Comparison of ENCODE assay signal across 11 mouse cellular contexts in the genomic region with DNA sequence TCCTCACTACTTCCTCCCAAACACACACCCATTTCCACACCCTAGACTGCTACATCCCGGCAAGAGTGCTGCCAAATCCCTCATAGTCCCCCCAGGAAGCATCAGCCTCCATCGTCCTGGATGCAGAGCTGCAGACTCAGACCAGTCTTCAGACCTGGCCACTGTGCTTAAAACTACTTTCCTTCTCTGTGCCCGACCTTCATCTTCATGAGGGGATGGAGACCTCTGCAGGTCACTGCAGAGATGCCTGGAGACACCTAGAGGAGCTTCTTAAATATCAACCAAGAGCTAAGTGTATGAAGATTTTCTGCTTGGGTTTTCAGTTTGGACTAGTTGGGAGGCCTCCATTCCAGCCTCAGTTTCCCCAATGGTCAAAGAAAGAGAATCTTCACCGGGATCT. TPM values are rescaled to one million over a fixed set of nuclear protein-coding genes. Genes with fewer than 3 reads are reported as not detected.
DNase-seq lines count a peak whose midpoint lies in the region; ATAC-seq and TF ChIP-seq lines count a peak whose summit lies in the region.
"Had no signal": no experiment of that assay in that cellular context is flagged by ENCODE, and none has a peak within 500 bp of the region (broad histone marks: within the 10 kb centered on the region; RNA-seq: fewer than 3 reads in every experiment).

No protein-coding gene starts in this region.

- DNase-seq in embryo, embryonic 10.5 days (ENCODE audit: low spot score): peak; percentile 9
- DNase-seq in embryo, embryonic 9.5 days (ENCODE audit: extremely low spot score): no peak
- peak; percentile 25 to 40 for DNase-seq in lung, adult 18-20 months
- DNase-seq in lung, postnatal 14 days: no peak
- DNase-seq in stomach, postnatal 0 days (ENCODE audit: low spot score): no peak
- DNase-seq in left cerebral cortex, postnatal 14 days (ENCODE audit: low spot score in 2 of 2): no peak

- H3K9ac ChIP-seq in stomach, postnatal 0 days (ENCODE audit: low read length): no peak overlapping the region
- H3K9ac ChIP-seq in hindbrain, embryonic 16.5 days (ENCODE audit: low read depth, low read length): no peak overlapping the region
- H3K9ac ChIP-seq: embryonic facial prominence, embryonic 13.5 days; hindbrain, embryonic 14.5 days had no signal

- H3K4me3 ChIP-seq in cortical plate, adult 2 months (ENCODE audit: insufficient read depth, low read length): no peak overlapping the region
- no peak overlapping the region for H3K4me3 ChIP-seq in stomach, postnatal 0 days (ENCODE audit: low read depth, low read length)
- no peak overlapping the region for H3K4me3 ChIP-seq in hindbrain, embryonic 16.5 days (ENCODE audit: low read length)
- H3K4me3 ChIP-seq: embryonic facial prominence, embryonic 13.5 days had no signal

- TF ChIP-seq POLR2A in cortical plate, adult 2 months (IDR thresholded peaks at IDR 0.05; ENCODE audit: extremely low read depth, insufficient read depth, low read length): no peak

- H3K27ac ChIP-seq in cortical plate, adult 2 months (ENCODE audit: insufficient read depth, low read length): no peak overlapping the region
- no peak overlapping the region for H3K27ac ChIP-seq in stomach, postnatal 0 days (replicated peaks)
- no peak overlapping the region for H3K27ac ChIP-seq in hindbrain, embryonic 16.5 days (ENCODE audit: low read depth, low read length)
- H3K27ac ChIP-seq: embryonic facial prominence, embryonic 13.5 days; hindbrain, embryonic 14.5 days had no signal

- intact Hi-C loops in left cerebral cortex, postnatal 14 days (cut with DNase I): no loop called here

- peak; percentile 47 for TF ChIP-seq CTCF in cortical plate, adult 2 months (IDR thresholded peaks at IDR 0.05; ENCODE audit: extremely low read depth, insufficient read depth, low read length)
- peak; percentile 65 for TF ChIP-seq CTCF in stomach, postnatal 0 days (IDR thresholded peaks at IDR 0.05; ENCODE audit: low read depth)

- no peak overlapping the region for H3K4me2 ChIP-seq in stomach, postnatal 0 days (replicated peaks; ENCODE audit: low read depth)
- no peak overlapping the region for H3K4me2 ChIP-seq in hindbrain, embryonic 16.5 days (ENCODE audit: low read length)
- H3K4me2 ChIP-seq: embryonic facial prominence, embryonic 13.5 days; hindbrain, embryonic 14.5 days had no signal

- 44% methylated on average over 4 of the region's 4 CpGs for WGBS in stomach, postnatal 0 days
- 58% methylated on average over 4 of the region's 4 CpGs for WGBS in hindbrain, embryonic 16.5 days

- ATAC-seq in stomach, postnatal 0 days (ENCODE audit: low FRiP score, low TSS enrichment): no peak
- ATAC-seq in hindbrain, embryonic 16.5 days: no peak

- H3K4me1 ChIP-seq in cortical plate, adult 2 months (ENCODE audit: control insufficient read depth, insufficient read depth, low read length): no peaks in the 10 kb centered on the region
- no peaks in the 10 kb centered on the region for H3K4me1 ChIP-seq in stomach, postnatal 0 days (replicated peaks; ENCODE audit: control insufficient read depth, insufficient read depth)
- no peaks in the 10 kb centered on the region for H3K4me1 ChIP-seq in hindbrain, embryonic 16.5 days (ENCODE audit: control insufficient read depth, insufficient read depth, low read depth, low read length)
- H3K4me1 ChIP-seq: embryonic facial prominence, embryonic 13.5 days had no signal

- no peaks in the 10 kb centered on the region for H3K27me3 ChIP-seq in stomach, postnatal 0 days (ENCODE audit: control insufficient read depth, insufficient read depth, low read length)
- H3K27me3 ChIP-seq in hindbrain, embryonic 16.5 days (replicated peaks; ENCODE audit: control insufficient read depth, insufficient read depth, low read length): no peaks in the 10 kb centered on the region
- H3K27me3 ChIP-seq: embryonic facial prominence, embryonic 13.5 days had no signal

- H3K36me3 ChIP-seq in stomach, postnatal 0 days (ENCODE audit: control insufficient read depth, insufficient read depth, low read length): no peaks in the 10 kb centered on the region
- H3K36me3 ChIP-seq in hindbrain, embryonic 16.5 days (ENCODE audit: control insufficient read depth, insufficient read depth, low read length): no peaks in the 10 kb centered on the region
- H3K36me3 ChIP-seq: embryonic facial prominence, embryonic 13.5 days had no signal

- H3K9me3 ChIP-seq in stomach, postnatal 0 days (ENCODE audit: control insufficient read depth, low read length): no peaks in the 10 kb centered on the region
- no peaks in the 10 kb centered on the region for H3K9me3 ChIP-seq in hindbrain, embryonic 16.5 days (ENCODE audit: control insufficient read depth, low read length)
- H3K9me3 ChIP-seq: embryonic facial prominence, embryonic 13.5 days had no signal

- no peak for TF ChIP-seq EP300 in stomach, postnatal 0 days (optimal IDR thresholded peaks at IDR 0.05)

RNA-seq across cellular contexts. Expression of a gene that starts 4.6 kb away (rescaled TPM):
- not detected in 2 replicates for polyA plus RNA-seq in cortical plate, adult 2 months (2012; rRNA removed)
- not detected in 2 replicates for polyA plus RNA-seq in stomach, postnatal 0 days (2015; fragmentation: Nextera tagmentation; extraction: Ambion mirVana)
- polyA plus RNA-seq in hindbrain, embryonic 16.5 days (2015; fragmentation: Nextera tagmentation; extraction: Ambion mirVana): not detected in 2 replicates
- total RNA-seq in left cerebral cortex, postnatal 14 days (2021): not detected
- total RNA-seq: liver, adult 2 months had no signal
- polyA plus RNA-seq: embryonic facial prominence, embryonic 13.5 days; hindbrain, embryonic 14.5 days; liver, adult 2 months had no signal

RNA-seq across cellular contexts. Expression of a gene that starts 13.0 kb away (rescaled TPM):
- not detected in 2 replicates for polyA plus RNA-seq in cortical plate, adult 2 months (2012; rRNA removed)
- not detected in 2 replicates for polyA plus RNA-seq in stomach, postnatal 0 days (2015; fragmentation: Nextera tagmentation; extraction: Ambion mirVana)
- not detected in 2 replicates for polyA plus RNA-seq in hindbrain, embryonic 16.5 days (2015; fragmentation: Nextera tagmentation; extraction: Ambion mirVana)
- not detected for total RNA-seq in left cerebral cortex, postnatal 14 days (2021)
- total RNA-seq: liver, adult 2 months had no signal
- polyA plus RNA-seq: embryonic facial prominence, embryonic 13.5 days; hindbrain, embryonic 14.5 days; liver, adult 2 months had no signal

RNA-seq across cellular contexts. Expression of a gene that starts 49.5 kb away (rescaled TPM):
- 191 and 192 TPM in 2 replicates for polyA plus RNA-seq in cortical plate, adult 2 months (2012; rRNA removed)
- polyA plus RNA-seq in stomach, postnatal 0 days (2015; fragmentation: Nextera tagmentation; extraction: Ambion mirVana): 1.1 and 1.3 TPM in 2 replicates
- 49.8 and 52.6 TPM in 2 replicates for polyA plus RNA-seq in hindbrain, embryonic 16.5 days (2015; fragmentation: Nextera tagmentation; extraction: Ambion mirVana)
- total RNA-seq in left cerebral cortex, postnatal 14 days (2021): 100 to 1,000 TPM; 183 to 184 TPM
- polyA plus RNA-seq: liver, adult 2 months had no signal

Comparison
In these comparisons a context has a peak if more than half of its experiments do, and no peak if none do; other contexts are left out.
1. DNase-seq: peak in embryo, embryonic 10.5 days (single experiment) and lung, adult 18-20 months (2 of 2); none in embryo, embryonic 9.5 days (single experiment), lung, postnatal 14 days (single experiment), stomach, postnatal 0 days (single experiment) and left cerebral cortex, postnatal 14 days (0 of 2).
2. RNA of a gene that starts 49.5 kb away (polyA plus RNA-seq): 191 to 192 TPM in cortical plate, adult 2 months and 49.8 to 52.6 TPM in hindbrain, embryonic 16.5 days; 1.1 to 1.3 TPM in stomach, postnatal 0 days; every median in the first group is over 10 times any median in the second.